Mouse (Mus musculus): ENCODE data around the gene Dpf1.
A peak's percentile ranks its signal among the peaks of the same experiment; 100 is the strongest.

Dpf1 gene

GRCm38 (mm10) chr7:29340838-29341237 is 37.1 kb downstream of the Dpf1 start:
- DNase-seq (ENCODE audit: low spot score), result no peak

- no peak for DNase-seq (ENCODE audit: low spot score)
These were observed 38.0 kb downstream of the Dpf1 start for GRCm38 (mm10) chr7:29341722-29342121.

GRCm38 (mm10) chr7:29342489-29343092 is 38.8 kb downstream of the Dpf1 start:
- peak; percentile 13 for DNase-seq (ENCODE audit: low spot score)

- no peak for DNase-seq (ENCODE audit: low spot score)
These were observed 40.0 kb downstream of the Dpf1 start for GRCm38 (mm10) chr7:29343746-29344145.

GRCm38 (mm10) chr7:29345534-29345933 is 41.8 kb downstream of the Dpf1 start:
- DNase-seq (ENCODE audit: low spot score), result no peak

GRCm38 (mm10) chr7:29346212-29346611 is 42.5 kb downstream of the Dpf1 start:
- no peak for DNase-seq (ENCODE audit: low spot score)

- no peak for DNase-seq (ENCODE audit: low spot score)
These were observed 46.7 kb downstream of the Dpf1 start for GRCm38 (mm10) chr7:29350489-29350888.

- no peak for DNase-seq (ENCODE audit: low spot score)
These were observed 48.5 kb downstream of the Dpf1 start for GRCm38 (mm10) chr7:29352246-29352645.

- no peak for DNase-seq (ENCODE audit: low spot score)
These were observed 50.4 kb downstream of the Dpf1 start for GRCm38 (mm10) chr7:29354161-29354560.

GRCm38 (mm10) chr7:29355406-29355805 is 51.7 kb downstream of the Dpf1 start:
- no peak for DNase-seq (ENCODE audit: low spot score)

- no peak for DNase-seq (ENCODE audit: low spot score)
These were observed 57.7 kb downstream of the Dpf1 start for GRCm38 (mm10) chr7:29361497-29361896.

- DNase-seq (ENCODE audit: low spot score), result peak; percentile 67
These were observed 60.3 kb downstream of the Dpf1 start for GRCm38 (mm10) chr7:29364052-29364451.

- DNase-seq (ENCODE audit: low spot score), result peak; percentile 13
These were observed 63.6 kb downstream of the Dpf1 start for GRCm38 (mm10) chr7:29367166-29368003.

All from embryo, embryonic 10.5 days (tissue).